Comparison of ENCODE assay signal across 8 mouse cellular contexts in genomic region chr1:14503881-14504742, GRCm38 (mm10).
DNase-seq lines count a peak whose midpoint lies in the region; ATAC-seq lines count a peak whose summit lies in the region.

No protein-coding gene starts in this region.

- peaks cover 51% of the 10 kb centered on the region for H3K27me3 ChIP-seq in heart, embryonic 11.5 days (ENCODE audit: control insufficient read depth, insufficient read depth, low read length)
- peaks cover 44% of the 10 kb centered on the region for H3K27me3 ChIP-seq in hindbrain, embryonic 12.5 days
- no peaks in the 10 kb centered on the region; the same call in none of the 2 replicates for H3K27me3 ChIP-seq in splenic B cell, adult 2 months (ENCODE audit: control insufficient read depth, insufficient read depth, low read length, poor library complexity, severe bottlenecking)

- H3K4me2 ChIP-seq in heart, embryonic 11.5 days, result peak overlapping the region; percentile 54
- peak overlapping the region; percentile 41 for H3K4me2 ChIP-seq in hindbrain, embryonic 12.5 days (replicated peaks)

- no peak for DNase-seq in heart, postnatal 25 days (ENCODE audit: low spot score)
- DNase-seq in ovary, postnatal 36 days (ENCODE audit: low spot score), result peak; percentile 16
- DNase-seq in ovary, postnatal 10 days (ENCODE audit: low spot score), result no peak
- peak; percentile 18 for DNase-seq in splenic B cell, adult 2 months (ENCODE audit: low read depth, low spot score)
- DNase-seq in adrenal gland, adult 18-20 months (ENCODE audit: low spot score in 2 of 2), result no peak
- no peak for DNase-seq in layer of hippocampus, adult 9-10 months (ENCODE audit: low spot score)

- H3K36me3 ChIP-seq in heart, embryonic 11.5 days (ENCODE audit: control insufficient read depth, insufficient read depth, low read length), result no peaks in the 10 kb centered on the region
- no peaks in the 10 kb centered on the region for H3K36me3 ChIP-seq in hindbrain, embryonic 12.5 days
- no peaks in the 10 kb centered on the region for H3K36me3 ChIP-seq in splenic B cell, adult 2 months (ENCODE audit: control insufficient read depth, insufficient read depth, low read length, poor library complexity, severe bottlenecking)

- peaks cover 4% of the 10 kb centered on the region; the same call in 1 of the 2 replicates for H3K4me1 ChIP-seq in heart, embryonic 11.5 days (ENCODE audit: control insufficient read depth, insufficient read depth, low read length)
- peaks cover 22% of the 10 kb centered on the region for H3K4me1 ChIP-seq in hindbrain, embryonic 12.5 days

- intact Hi-C loops in heart, postnatal 25 days (cut with DNase I), result no loop called here

- no peak for ATAC-seq in heart, embryonic 11.5 days (replicated peaks; ENCODE audit: insufficient number of reproducible peaks, low FRiP score, low TSS enrichment)
- ATAC-seq in hindbrain, embryonic 12.5 days (ENCODE audit: low FRiP score), result no peak

- 7% methylated on average over 17 of the region's 17 CpGs for WGBS in heart, embryonic 11.5 days (ENCODE audit: insufficient replicate concordance)
- 4% methylated on average over 17 of the region's 17 CpGs for WGBS in hindbrain, embryonic 12.5 days

- no peak overlapping the region for H3K27ac ChIP-seq in heart, embryonic 11.5 days (ENCODE audit: low read depth, low read length)
- H3K27ac ChIP-seq in hindbrain, embryonic 12.5 days, result peak overlapping the region; percentile 41

- H3K9me3 ChIP-seq in heart, embryonic 11.5 days (replicated peaks; ENCODE audit: control insufficient read depth, low read length), result no peaks in the 10 kb centered on the region
- H3K9me3 ChIP-seq in hindbrain, embryonic 12.5 days (replicated peaks), result no peaks in the 10 kb centered on the region

- peak overlapping the region; percentile 30 for H3K4me3 ChIP-seq in heart, embryonic 11.5 days (ENCODE audit: low read depth, low read length)
- peak overlapping the region; percentile 16 for H3K4me3 ChIP-seq in hindbrain, embryonic 12.5 days

- no peak overlapping the region for H3K9ac ChIP-seq in heart, embryonic 11.5 days (ENCODE audit: low read depth, low read length)
- no peak overlapping the region for H3K9ac ChIP-seq in hindbrain, embryonic 12.5 days

Comparison
In these comparisons a context has a peak if more than half of its experiments do, and no peak if none do; other contexts are left out.
1. DNase-seq: peak in ovary, postnatal 36 days (single experiment) and splenic B cell, adult 2 months (single experiment); none in heart, postnatal 25 days (single experiment), ovary, postnatal 10 days (single experiment), adrenal gland, adult 18-20 months (0 of 2) and layer of hippocampus, adult 9-10 months (single experiment).